In the genomic region with DNA sequence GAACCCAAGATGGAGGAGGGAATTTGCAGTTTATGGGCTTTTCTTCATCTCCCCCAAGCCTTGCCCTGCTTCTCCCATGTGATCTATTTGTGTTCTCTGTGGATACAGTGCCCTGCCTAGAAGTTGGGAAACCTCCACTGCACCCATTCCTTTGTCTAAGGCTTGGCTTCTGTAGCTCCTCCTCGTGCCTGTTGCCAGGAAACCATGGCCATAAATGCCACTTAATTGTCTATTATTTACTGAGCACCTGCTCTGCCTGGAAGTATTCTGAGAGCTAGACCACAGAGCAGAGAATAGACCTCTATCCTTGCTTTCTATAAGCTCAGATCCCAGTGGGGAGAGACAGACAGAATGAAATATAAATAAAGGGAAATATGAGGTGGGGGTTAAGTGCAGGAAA, we compare ENCODE assay signal across 13 mouse cellular contexts.
A peak's percentile ranks its signal among the peaks of the same experiment; 100 is the strongest.
DNase-seq lines count a peak whose midpoint lies in the region; ATAC-seq and TF ChIP-seq lines count a peak whose summit lies in the region.
"Had no signal": no experiment of that assay in that cellular context is flagged by ENCODE, and none has a peak within 500 bp of the region (broad histone marks: within the 10 kb centered on the region; RNA-seq: fewer than 3 reads in every experiment).

No protein-coding gene starts in this region.

- H3K27me3 ChIP-seq in forebrain, embryonic 16.5 days (replicated peaks; ENCODE audit: control insufficient read depth, insufficient read depth, low read length), result no peaks in the 10 kb centered on the region
- H3K27me3 ChIP-seq in intestine, postnatal 0 days (replicated peaks; ENCODE audit: control insufficient read depth, insufficient read depth, low read length), result no peaks in the 10 kb centered on the region
- no peaks in the 10 kb centered on the region for H3K27me3 ChIP-seq in stomach, embryonic 14.5 days (ENCODE audit: control insufficient read depth, insufficient read depth, low read length)
- no peaks in the 10 kb centered on the region for H3K27me3 ChIP-seq in liver, embryonic 12.5 days (replicated peaks)
- H3K27me3 ChIP-seq: limb, embryonic 15.5 days had no signal

- no peak for TF ChIP-seq CTCF in lung, adult 2 months (IDR thresholded peaks at IDR 0.05; ENCODE audit: insufficient read depth, low read length)
- TF ChIP-seq CTCF in intestine, postnatal 0 days (IDR thresholded peaks at IDR 0.05; ENCODE audit: low read depth), result no peak

- H3K36me3 ChIP-seq in forebrain, embryonic 16.5 days (ENCODE audit: control insufficient read depth, insufficient read depth), result no peaks in the 10 kb centered on the region
- H3K36me3 ChIP-seq in intestine, postnatal 0 days (ENCODE audit: control insufficient read depth, insufficient read depth), result no peaks in the 10 kb centered on the region
- no peaks in the 10 kb centered on the region for H3K36me3 ChIP-seq in stomach, embryonic 14.5 days (ENCODE audit: control insufficient read depth, insufficient read depth, low read length)
- H3K36me3 ChIP-seq in liver, embryonic 12.5 days, result no peaks in the 10 kb centered on the region
- H3K36me3 ChIP-seq: limb, embryonic 15.5 days had no signal

- TF ChIP-seq POLR2A in lung, adult 2 months (IDR thresholded peaks at IDR 0.05; ENCODE audit: borderline replicate concordance, extremely low read depth, low read depth, low read length), result no peak

- H3K9me3 ChIP-seq in forebrain, embryonic 16.5 days (ENCODE audit: control insufficient read depth, low read length), result no peaks in the 10 kb centered on the region
- H3K9me3 ChIP-seq in intestine, postnatal 0 days (ENCODE audit: control insufficient read depth), result no peaks in the 10 kb centered on the region
- H3K9me3 ChIP-seq in stomach, embryonic 14.5 days (ENCODE audit: control insufficient read depth, low read depth, low read length), result no peaks in the 10 kb centered on the region
- no peaks in the 10 kb centered on the region for H3K9me3 ChIP-seq in liver, embryonic 12.5 days (replicated peaks)
- H3K9me3 ChIP-seq: limb, embryonic 15.5 days had no signal

- H3K4me1 ChIP-seq in lung, adult 2 months (ENCODE audit: control insufficient read depth, insufficient read depth, low read length), result 0 out of 2 replicates have a peak, but pooled peaks cover 2% of the 10 kb centered on the region
- H3K4me1 ChIP-seq in forebrain, embryonic 16.5 days (replicated peaks; ENCODE audit: control insufficient read depth, insufficient read depth, low read length), result peaks cover 9% of the 10 kb centered on the region
- no peaks in the 10 kb centered on the region for H3K4me1 ChIP-seq in intestine, postnatal 0 days (replicated peaks; ENCODE audit: control insufficient read depth, insufficient read depth, low read length)
- no peaks in the 10 kb centered on the region; the same call in 1 of the 2 replicates for H3K4me1 ChIP-seq in stomach, embryonic 14.5 days (ENCODE audit: control insufficient read depth, insufficient read depth, low read length)
- H3K4me1 ChIP-seq in liver, embryonic 12.5 days, result 0 out of 2 replicates have a peak, but pooled peaks cover 2% of the 10 kb centered on the region

- DNase-seq in lung, postnatal 36 days, result peak; percentile 34
- no peak for DNase-seq in lung, adult 2 months
- DNase-seq in left cerebral cortex, adult 8-10 months (ENCODE audit: low spot score in 2 of 2), result no peak
- no peak for DNase-seq in gastrocnemius, postnatal 25 days
- DNase-seq: adrenal gland, adult 2 months; kidney, adult 8-10 months; thymus, adult 2 months had no signal

- H3K27ac ChIP-seq in forebrain, embryonic 16.5 days (ENCODE audit: low read length), result no peak overlapping the region
- H3K27ac ChIP-seq in intestine, postnatal 0 days (ENCODE audit: low read depth, low read length), result no peak overlapping the region
- no peak overlapping the region for H3K27ac ChIP-seq in stomach, embryonic 14.5 days (ENCODE audit: low read length)
- H3K27ac ChIP-seq in liver, embryonic 12.5 days, result no peak overlapping the region
- H3K27ac ChIP-seq: limb, embryonic 15.5 days; macrophage had no signal

- no peak overlapping the region for H3K4me2 ChIP-seq in forebrain, embryonic 16.5 days (ENCODE audit: low read length)
- H3K4me2 ChIP-seq in intestine, postnatal 0 days (replicated peaks; ENCODE audit: low read depth), result no peak overlapping the region
- H3K4me2 ChIP-seq in stomach, embryonic 14.5 days (replicated peaks; ENCODE audit: low read depth, low read length), result no peak overlapping the region
- no peak overlapping the region for H3K4me2 ChIP-seq in liver, embryonic 12.5 days
- H3K4me2 ChIP-seq: limb, embryonic 15.5 days had no signal

- 13% methylated on average over 1 of the region's 1 CpGs for WGBS in lung, adult 2 months
- 0% methylated on average over 1 of the region's 1 CpGs for WGBS in forebrain, embryonic 16.5 days
- WGBS in intestine, postnatal 0 days, result 9% methylated on average over 1 of the region's 1 CpGs
- WGBS in stomach, embryonic 14.5 days, result 10% methylated on average over 1 of the region's 1 CpGs
- WGBS in liver, embryonic 12.5 days (ENCODE audit: insufficient replicate concordance), result 35% methylated on average over 1 of the region's 1 CpGs

- no peak overlapping the region for H3K9ac ChIP-seq in forebrain, embryonic 16.5 days (replicated peaks; ENCODE audit: low read depth, low read length)
- H3K9ac ChIP-seq in intestine, postnatal 0 days (ENCODE audit: low read depth, low read length), result no peak overlapping the region
- no peak overlapping the region for H3K9ac ChIP-seq in stomach, embryonic 14.5 days (replicated peaks; ENCODE audit: low read depth, low read length)
- no peak overlapping the region for H3K9ac ChIP-seq in liver, embryonic 12.5 days
- H3K9ac ChIP-seq: limb, embryonic 15.5 days had no signal

- H3K4me3 ChIP-seq in lung, adult 2 months (replicated peaks; ENCODE audit: extremely low read depth, low read depth, low read length), result no peak overlapping the region
- no peak overlapping the region for H3K4me3 ChIP-seq in forebrain, embryonic 16.5 days (replicated peaks; ENCODE audit: low read length)
- H3K4me3 ChIP-seq in intestine, postnatal 0 days (ENCODE audit: low read depth, low read length), result no peak overlapping the region
- H3K4me3 ChIP-seq in stomach, embryonic 14.5 days (ENCODE audit: low read depth, low read length), result no peak overlapping the region
- H3K4me3 ChIP-seq in liver, embryonic 12.5 days, result no peak overlapping the region
- H3K4me3 ChIP-seq: limb, embryonic 15.5 days had no signal

- ATAC-seq in forebrain, embryonic 16.5 days, result peak; percentile 58
- peak; percentile 86 for ATAC-seq in intestine, postnatal 0 days
- peak; percentile 46 for ATAC-seq in stomach, embryonic 14.5 days (ENCODE audit: insufficient number of reproducible peaks, insufficient read depth, low FRiP score, low read depth)
- ATAC-seq in liver, embryonic 12.5 days, result no peak
